Mouse (Mus musculus): ENCODE results near the gene Mamstr.

The Mamstr gene

GRCm38 (mm10) chr7:45639561-45640027 lies at the start of gene Mamstr:
TSS of gene Mamstr (plus strand) at chr7:45639977.
- DNase-seq (ENCODE audit: low spot score in 2 of 2), result no peak

- DNase-seq (ENCODE audit: low spot score in 2 of 2), result no peak
Measured at GRCm38 (mm10) chr7:45590874-45591273, 48.9 kb upstream of the Mamstr start.

GRCm38 (mm10) chr7:45591880-45592279 lies 47.9 kb upstream of the Mamstr start:
- no peak for DNase-seq (ENCODE audit: low spot score in 2 of 2)

- peak; percentile 62 to 80 for DNase-seq (ENCODE audit: low spot score in 2 of 2)
Measured at GRCm38 (mm10) chr7:45593118-45593815, 46.5 kb upstream of the Mamstr start.

- DNase-seq (ENCODE audit: low spot score in 2 of 2), result no peak
Measured at GRCm38 (mm10) chr7:45595176-45595575, 44.6 kb upstream of the Mamstr start.

- DNase-seq (ENCODE audit: low spot score in 2 of 2), result no peak
Measured at GRCm38 (mm10) chr7:45596107-45596506, 43.7 kb upstream of the Mamstr start.

- no peak for DNase-seq (ENCODE audit: low spot score in 2 of 2)
Measured at GRCm38 (mm10) chr7:45597013-45597412, 42.8 kb upstream of the Mamstr start.

GRCm38 (mm10) chr7:45597527-45597926 lies 42.2 kb upstream of the Mamstr start:
- no peak for DNase-seq (ENCODE audit: low spot score in 2 of 2)

GRCm38 (mm10) chr7:45598960-45599879 lies 40.6 kb upstream of the Mamstr start:
- DNase-seq (ENCODE audit: low spot score in 2 of 2), result no peak

- DNase-seq (ENCODE audit: low spot score in 2 of 2), result no peak
Measured at GRCm38 (mm10) chr7:45605704-45606289, 34.0 kb upstream of the Mamstr start.

GRCm38 (mm10) chr7:45609511-45609910 lies 30.3 kb upstream of the Mamstr start:
- DNase-seq (ENCODE audit: low spot score in 2 of 2), result no peak

GRCm38 (mm10) chr7:45616277-45616676 lies 23.5 kb upstream of the Mamstr start:
- no peak for DNase-seq (ENCODE audit: low spot score in 2 of 2)

- no peak for DNase-seq (ENCODE audit: low spot score in 2 of 2)
Measured at GRCm38 (mm10) chr7:45617042-45617695, 22.6 kb upstream of the Mamstr start, which contains the start of gene Fut1. TSS of gene Fut1 (plus strand) at chr7:45617289.

GRCm38 (mm10) chr7:45618316-45618715 lies 21.5 kb upstream of the Mamstr start:
- DNase-seq (ENCODE audit: low spot score in 2 of 2), result no peak

GRCm38 (mm10) chr7:45619592-45619991 lies 20.2 kb upstream of the Mamstr start:
- no peak for DNase-seq (ENCODE audit: low spot score in 2 of 2)

GRCm38 (mm10) chr7:45621443-45621842 lies 18.3 kb upstream of the Mamstr start, which contains the start of gene Izumo1:
TSS of gene Izumo1 (plus strand) at chr7:45621811.
- DNase-seq (ENCODE audit: low spot score in 2 of 2), result no peak

GRCm38 (mm10) chr7:45623507-45623906 lies 16.3 kb upstream of the Mamstr start:
- DNase-seq (ENCODE audit: low spot score in 2 of 2), result no peak

- DNase-seq (ENCODE audit: low spot score in 2 of 2), result no peak
Measured at GRCm38 (mm10) chr7:45624718-45625117, 15.1 kb upstream of the Mamstr start.

- no peak for DNase-seq (ENCODE audit: low spot score in 2 of 2)
Measured at GRCm38 (mm10) chr7:45625481-45625880, 14.3 kb upstream of the Mamstr start.

GRCm38 (mm10) chr7:45626571-45627076 lies 13.2 kb upstream of the Mamstr start:
- no peak for DNase-seq (ENCODE audit: low spot score in 2 of 2)

- no peak for DNase-seq (ENCODE audit: low spot score in 2 of 2)
Measured at GRCm38 (mm10) chr7:45627261-45627660, 12.5 kb upstream of the Mamstr start, which contains the start of gene Rasip1. TSS of gene Rasip1 (plus strand) at chr7:45627488.

Data from frontal cortex, postnatal 36 days (tissue).